7 mouse cellular contexts compared by ENCODE assay signal in the genomic region with DNA sequence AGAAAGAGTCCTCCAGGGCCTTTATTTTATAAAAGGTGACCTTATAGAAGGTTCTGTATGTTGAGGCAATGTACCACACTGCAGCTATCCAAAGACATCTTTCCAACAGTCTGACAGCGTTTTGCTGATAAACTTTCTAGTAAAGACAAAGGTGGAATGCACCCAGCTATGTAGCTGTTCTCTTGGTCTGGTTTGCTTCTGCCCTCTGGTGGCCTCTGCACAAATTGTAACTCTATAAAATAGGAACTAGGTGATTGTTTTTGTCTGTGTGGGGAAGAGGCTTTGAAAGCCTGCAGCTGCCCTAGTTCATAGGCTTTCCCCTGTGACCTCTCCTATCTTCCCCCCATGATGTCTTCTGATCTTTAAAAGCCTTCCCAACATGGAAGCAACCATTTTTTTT. TPM values are rescaled to one million over a fixed set of nuclear protein-coding genes. Genes with fewer than 3 reads are reported as not detected.
DNase-seq lines count a peak whose midpoint lies in the region; ATAC-seq and TF ChIP-seq lines count a peak whose summit lies in the region.

No protein-coding gene starts in this region.

- TF ChIP-seq EP300 in lung, postnatal 0 days (IDR thresholded peaks at IDR 0.05): no peak

- H3K9me3 ChIP-seq in forebrain, embryonic 11.5 days (ENCODE audit: control insufficient read depth, low read length): no peaks in the 10 kb centered on the region
- no peaks in the 10 kb centered on the region for H3K9me3 ChIP-seq in hindbrain, embryonic 11.5 days (ENCODE audit: control insufficient read depth, low read length)
- H3K9me3 ChIP-seq in lung, postnatal 0 days (ENCODE audit: low read length): no peaks in the 10 kb centered on the region

- no peaks in the 10 kb centered on the region for H3K27me3 ChIP-seq in forebrain, embryonic 11.5 days (ENCODE audit: control insufficient read depth, insufficient read depth, low read length)
- no peaks in the 10 kb centered on the region for H3K27me3 ChIP-seq in hindbrain, embryonic 11.5 days (ENCODE audit: control insufficient read depth, insufficient read depth, low read length)
- no peaks in the 10 kb centered on the region for H3K27me3 ChIP-seq in lung, postnatal 0 days (replicated peaks; ENCODE audit: insufficient read depth, low read length)

- no peak overlapping the region for H3K27ac ChIP-seq in forebrain, embryonic 11.5 days (ENCODE audit: low read depth, low read length)
- no peak overlapping the region for H3K27ac ChIP-seq in hindbrain, embryonic 11.5 days (ENCODE audit: low read depth, low read length)
- no peak overlapping the region for H3K27ac ChIP-seq in lung, postnatal 0 days (ENCODE audit: low read length)

- no peak overlapping the region for H3K4me3 ChIP-seq in forebrain, embryonic 11.5 days (ENCODE audit: low read depth, low read length)
- H3K4me3 ChIP-seq in hindbrain, embryonic 11.5 days (ENCODE audit: low read depth, low read length): no peak overlapping the region
- no peak overlapping the region for H3K4me3 ChIP-seq in lung, postnatal 0 days (ENCODE audit: low read depth, low read length)

- H3K4me1 ChIP-seq in forebrain, embryonic 11.5 days (replicated peaks; ENCODE audit: control insufficient read depth, insufficient read depth, low read length): no peaks in the 10 kb centered on the region
- no peaks in the 10 kb centered on the region for H3K4me1 ChIP-seq in hindbrain, embryonic 11.5 days (replicated peaks; ENCODE audit: control insufficient read depth, insufficient read depth, low read length)
- no peaks in the 10 kb centered on the region for H3K4me1 ChIP-seq in lung, postnatal 0 days (ENCODE audit: insufficient read depth, low read depth, low read length)

- H3K4me2 ChIP-seq in forebrain, embryonic 11.5 days (ENCODE audit: low read depth, low read length, severe bottlenecking): no peak overlapping the region
- H3K4me2 ChIP-seq in hindbrain, embryonic 11.5 days (replicated peaks; ENCODE audit: low read depth, low read length): no peak overlapping the region
- H3K4me2 ChIP-seq in lung, postnatal 0 days (replicated peaks; ENCODE audit: low read depth, low read length): no peak overlapping the region

- WGBS in forebrain, embryonic 11.5 days: 6% methylated on average over 1 of the region's 1 CpGs
- 16% methylated on average over 1 of the region's 1 CpGs for WGBS in hindbrain, embryonic 11.5 days
- 6% methylated on average over 1 of the region's 1 CpGs for WGBS in lung, postnatal 0 days

- TF ChIP-seq CTCF in lung, postnatal 0 days (IDR thresholded peaks at IDR 0.05): peak; percentile 85

- peak; percentile 79 for ATAC-seq in forebrain, embryonic 11.5 days (replicated peaks; ENCODE audit: low FRiP score)
- peak; percentile 72; the same call in 1 of the 2 replicates for ATAC-seq in hindbrain, embryonic 11.5 days (ENCODE audit: low FRiP score)
- peak; percentile 68; the same call in 1 of the 2 replicates for ATAC-seq in lung, postnatal 0 days

- peak; percentile 84 for DNase-seq in MN1 (ENCODE audit: low spot score)
- peak; percentile 50 for DNase-seq in brain, embryonic 18.5 days (ENCODE audit: low read depth, low spot score)
- no peak for DNase-seq in forebrain, embryonic 11.5 days (ENCODE audit: low spot score)
- DNase-seq in hindbrain, embryonic 11.5 days (ENCODE audit: low spot score): peak; percentile 70
- peak; percentile 80 for DNase-seq in layer of hippocampus, adult 9-10 months (ENCODE audit: low spot score)
- DNase-seq in lung, postnatal 0 days (ENCODE audit: low spot score): peak; percentile 72
- DNase-seq in retina, postnatal 7 days (ENCODE audit: low read depth, low spot score): peak; percentile 52

- no peaks in the 10 kb centered on the region for H3K36me3 ChIP-seq in forebrain, embryonic 11.5 days (ENCODE audit: control insufficient read depth, insufficient read depth, low read length)
- H3K36me3 ChIP-seq in hindbrain, embryonic 11.5 days (ENCODE audit: control insufficient read depth, insufficient read depth, low read length): no peaks in the 10 kb centered on the region
- no peaks in the 10 kb centered on the region for H3K36me3 ChIP-seq in lung, postnatal 0 days (ENCODE audit: insufficient read depth, low read length)

- no peak overlapping the region for H3K9ac ChIP-seq in forebrain, embryonic 11.5 days (ENCODE audit: low read length)
- H3K9ac ChIP-seq in hindbrain, embryonic 11.5 days (ENCODE audit: low read depth, low read length): no peak overlapping the region
- H3K9ac ChIP-seq in lung, postnatal 0 days (replicated peaks; ENCODE audit: low read depth): no peak overlapping the region

RNA-seq across cellular contexts. Expression of a gene that starts 59.7 kb away (rescaled TPM):
- 0.13 and 0.24 TPM in 2 replicates for polyA plus RNA-seq in forebrain, embryonic 11.5 days (2014; fragmentation: Nextera tagmentation; extraction: Ambion mirVana)
- 0.06 and 0.08 TPM in 2 replicates for polyA plus RNA-seq in hindbrain, embryonic 11.5 days (2014; fragmentation: Nextera tagmentation; extraction: Ambion mirVana)
- 0.04 and 0.07 TPM in 2 replicates for polyA plus RNA-seq in lung, postnatal 0 days (2015; fragmentation: Nextera tagmentation; extraction: Ambion mirVana)
